Mouse (Mus musculus) urinary bladder, postnatal 4 days (tissue): ENCODE measurements around the gene Pepd.

Source experiments
- DNase-seq, 2 experiments: peaks; one replicate each; pipeline ENCODE4 v3.0.0; 2021 to 2022; ENCODE audit warnings: low spot score in 2 of 2

The Pepd gene

DNA sequence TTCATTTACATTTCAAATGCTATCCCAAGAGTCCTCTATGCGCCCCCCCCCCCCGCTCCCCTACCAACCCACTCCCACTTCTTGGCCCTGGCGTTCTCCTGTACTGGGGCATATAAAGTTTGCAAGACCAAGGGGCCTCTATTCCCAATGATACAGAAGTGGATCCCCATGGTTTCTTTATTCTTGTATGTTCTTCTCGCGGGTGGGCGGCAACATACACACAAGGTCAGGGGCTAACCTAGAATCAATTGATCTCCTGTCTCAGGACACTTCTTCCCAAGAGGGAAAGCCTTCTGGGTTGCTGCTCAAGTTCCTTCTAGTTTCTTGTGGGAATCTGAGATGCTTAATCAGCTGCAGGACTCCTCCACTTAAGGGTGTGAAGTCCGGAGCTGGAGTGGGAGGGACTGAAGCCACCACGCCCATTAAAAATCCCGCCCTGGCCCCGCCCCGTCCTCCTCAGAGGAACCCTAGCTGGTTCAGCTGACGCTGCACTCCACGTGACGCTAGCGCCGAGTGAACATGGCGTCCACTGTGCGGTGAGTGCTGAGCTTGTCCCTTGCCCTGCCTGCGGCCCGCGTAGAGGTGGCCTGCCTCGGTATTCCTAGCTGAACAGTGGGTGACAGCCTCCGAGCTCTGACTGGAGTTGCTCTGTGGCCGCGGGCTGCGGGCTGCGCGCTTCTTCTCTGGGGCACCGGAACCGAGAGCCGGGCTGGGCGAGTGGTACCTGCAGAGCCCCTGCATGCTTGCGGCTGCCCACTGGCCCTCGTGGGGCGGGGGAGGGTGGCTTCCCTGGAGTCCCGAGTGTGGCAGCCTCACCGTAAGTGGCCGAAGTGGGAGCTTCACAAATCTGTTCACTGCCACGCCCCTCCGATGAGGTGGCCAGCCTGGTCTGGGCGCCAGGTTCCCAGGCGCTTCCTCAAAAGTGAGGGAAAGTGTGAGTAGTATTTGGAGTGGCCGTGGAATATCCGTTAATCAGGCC is at the start of gene Pepd:
Pepd (plus strand) TSS at position 461 of the 979 bp plus-strand sequence.
- DNase-seq, result peak; percentile 80 to 92

- DNase-seq, result no peak
These were observed 44.9 kb upstream of the Pepd start for GRCm38 (mm10) chr7:34867289-34867688.

DNA sequence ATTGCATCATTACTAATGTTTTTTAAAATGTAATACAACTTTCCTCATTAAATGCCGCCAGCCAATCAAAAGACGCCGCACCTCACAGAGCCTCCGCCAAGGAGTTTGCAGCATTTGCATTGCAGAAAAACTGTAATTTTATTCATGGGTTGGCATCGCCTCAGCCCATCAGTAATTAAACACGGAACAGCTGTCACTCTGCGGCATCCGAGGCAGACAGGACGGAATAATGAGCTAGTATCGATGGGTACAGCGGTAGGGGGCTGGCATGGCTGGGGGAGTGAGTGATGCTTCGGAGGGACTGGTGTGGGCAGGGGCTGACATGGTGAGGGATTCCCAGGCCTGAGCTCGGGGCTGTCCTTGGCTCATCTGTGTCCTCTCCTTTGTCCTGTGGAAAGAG is 42.5 kb upstream of the Pepd start:
- DNase-seq, result no peak

- no peak for DNase-seq
These were observed 35.4 kb upstream of the Pepd start for GRCm38 (mm10) chr7:34876787-34877186.

DNA sequence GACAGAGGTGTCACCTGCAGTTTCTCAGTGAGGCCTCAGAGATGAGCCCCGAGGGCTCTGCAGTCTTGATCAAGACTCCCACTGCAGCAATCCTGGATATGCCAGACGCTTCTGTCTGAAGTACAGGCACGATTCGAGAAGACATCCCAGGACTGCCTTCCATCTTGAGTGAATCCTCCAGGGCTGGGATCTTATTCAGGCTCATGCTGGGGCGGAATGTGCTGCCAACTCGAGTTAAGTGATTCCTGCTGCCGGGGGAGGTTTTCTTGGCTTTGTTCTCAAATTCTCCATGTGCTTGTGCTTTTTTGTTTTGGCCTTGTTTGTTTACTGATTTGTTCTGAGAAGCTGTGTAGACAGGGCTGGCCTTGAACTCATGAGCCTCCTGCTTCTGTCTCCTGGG is 34.4 kb upstream of the Pepd start:
- no peak for DNase-seq

- no peak for DNase-seq
These were observed 23.7 kb upstream of the Pepd start for GRCm38 (mm10) chr7:34888441-34888840.

DNA sequence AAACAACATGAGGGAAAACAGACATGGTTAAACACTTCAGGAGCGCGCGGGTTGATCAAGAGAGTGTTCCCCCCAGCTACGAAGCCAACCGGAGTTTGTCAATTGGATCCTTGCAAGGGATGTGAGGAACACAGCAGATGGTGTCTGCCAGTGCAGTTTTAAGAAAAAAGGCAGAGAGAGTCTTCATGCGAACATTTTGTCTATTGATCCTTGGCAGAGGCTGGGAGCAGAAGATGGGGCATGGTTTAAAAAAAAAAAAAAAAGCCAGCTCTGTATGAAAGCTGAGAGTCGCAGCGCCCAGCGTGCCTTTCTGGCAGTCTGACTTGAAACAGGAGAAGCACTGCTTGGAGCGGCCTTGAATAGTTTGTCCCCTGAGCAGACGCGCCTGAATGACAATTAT is 23.3 kb upstream of the Pepd start:
- DNase-seq, result no peak

GRCm38 (mm10) chr7:34892845-34893244 is 19.3 kb upstream of the Pepd start:
- DNase-seq, result no peak

DNA sequence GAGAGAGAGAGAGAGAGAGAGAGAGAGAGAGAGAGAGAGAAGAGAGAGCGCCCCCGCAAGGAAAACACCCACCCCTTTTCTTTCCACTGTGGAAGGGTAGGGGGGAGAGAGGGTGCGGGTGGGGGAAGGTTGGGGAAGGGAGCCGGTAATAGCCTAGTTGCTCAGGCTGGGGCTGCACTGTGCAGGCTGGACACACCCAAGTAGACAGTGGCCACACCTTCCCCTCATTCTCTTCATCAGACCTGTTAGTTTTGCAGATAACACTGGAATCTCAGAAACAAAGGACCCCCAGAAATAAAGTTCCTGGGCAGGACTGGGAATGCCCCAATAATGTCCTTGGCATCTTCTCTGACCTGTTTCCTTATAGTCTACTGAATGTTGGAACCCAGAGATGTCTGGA is 15.7 kb upstream of the Pepd start:
- no peak for DNase-seq

GRCm38 (mm10) chr7:34897058-34897457 is 15.1 kb upstream of the Pepd start:
- no peak for DNase-seq

GRCm38 (mm10) chr7:34910096-34911066 is 1.8 kb upstream of the Pepd start:
- no peak for DNase-seq

GRCm38 (mm10) chr7:34913956-34914355 is 1.8 kb downstream of the Pepd start:
- DNase-seq, result no peak

- no peak for DNase-seq
These were observed 3.4 kb downstream of the Pepd start for GRCm38 (mm10) chr7:34915555-34915954.

- no peak for DNase-seq
These were observed 5.4 kb downstream of the Pepd start for GRCm38 (mm10) chr7:34917558-34917957.

DNA sequence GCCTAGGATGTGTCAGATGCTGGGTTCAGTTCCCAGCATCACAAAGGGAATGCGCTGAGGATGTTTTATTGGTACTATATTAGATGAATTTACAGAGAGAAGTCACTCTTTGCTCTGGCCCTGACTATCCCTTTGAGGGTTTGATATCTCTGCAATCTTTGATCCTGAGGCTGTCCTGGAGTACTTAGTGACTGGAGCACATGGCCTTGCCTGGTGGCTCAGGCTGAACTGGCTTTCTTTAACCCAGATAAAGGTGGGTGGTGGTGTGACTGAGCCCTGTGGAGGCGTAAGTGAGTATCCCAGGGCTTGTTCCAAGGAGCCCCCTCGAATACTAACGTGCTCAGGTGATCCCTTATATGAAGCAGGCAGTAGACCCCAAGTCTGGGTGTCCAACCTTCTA is 5.8 kb downstream of the Pepd start:
- DNase-seq, result no peak

GRCm38 (mm10) chr7:34918416-34918815 is 6.2 kb downstream of the Pepd start:
- no peak for DNase-seq

DNA sequence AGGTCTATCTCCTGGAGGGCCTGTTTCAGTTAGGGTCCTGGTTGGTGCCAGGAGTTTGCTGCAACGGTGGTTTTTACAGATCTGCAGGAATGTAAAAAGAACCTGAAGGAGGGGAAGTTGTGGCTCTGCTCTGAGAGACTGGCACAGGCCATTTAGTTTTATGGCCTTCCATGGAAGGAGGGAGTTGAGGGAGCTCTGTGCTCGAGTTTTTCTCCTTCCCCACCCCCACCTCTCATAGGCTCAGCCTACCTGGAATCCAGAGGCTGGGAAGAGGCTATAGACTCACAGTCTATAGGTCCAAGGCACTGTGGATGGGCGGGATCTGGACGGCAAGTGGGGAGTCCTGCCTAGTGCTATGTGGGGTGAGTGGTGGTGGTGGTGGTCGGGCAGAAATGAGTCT is 6.9 kb downstream of the Pepd start:
- no peak for DNase-seq

DNA sequence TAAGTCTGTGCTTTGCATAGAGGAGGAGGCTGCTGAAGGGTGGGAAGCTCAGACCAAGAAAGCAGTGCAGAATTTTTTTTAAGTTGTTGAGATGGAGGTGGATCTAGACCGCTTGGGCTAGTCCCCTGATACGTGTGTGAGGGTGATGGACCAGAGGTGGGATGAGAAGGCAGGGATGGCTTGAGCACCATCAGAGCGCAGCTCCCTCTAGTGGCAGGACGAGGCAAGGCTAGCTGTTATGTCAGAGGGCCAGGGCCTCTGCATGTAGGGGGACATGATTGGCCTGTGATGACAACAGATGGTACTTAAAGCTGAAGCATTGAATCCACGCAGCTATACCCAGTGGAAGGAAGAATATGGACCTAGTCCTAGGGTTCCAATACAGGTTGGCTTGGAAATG is 7.6 kb downstream of the Pepd start:
- DNase-seq, result no peak

GRCm38 (mm10) chr7:34925208-34925607 is 13.0 kb downstream of the Pepd start:
- DNase-seq, result no peak

- no peak for DNase-seq
These were observed 13.8 kb downstream of the Pepd start for GRCm38 (mm10) chr7:34925956-34926355.

GRCm38 (mm10) chr7:34929614-34930262 is 17.6 kb downstream of the Pepd start:
- no peak for DNase-seq

- no peak for DNase-seq
These were observed 18.1 kb downstream of the Pepd start for GRCm38 (mm10) chr7:34930263-34930757.
